Mouse (Mus musculus) retina, postnatal 1 day (tissue): ENCODE measurements around the gene Tmem53.

Experiments
- DNase-seq: peaks from one replicate; pipeline ENCODE4 v3.0.0-alpha.2; 2012

Gene Tmem53

DNA sequence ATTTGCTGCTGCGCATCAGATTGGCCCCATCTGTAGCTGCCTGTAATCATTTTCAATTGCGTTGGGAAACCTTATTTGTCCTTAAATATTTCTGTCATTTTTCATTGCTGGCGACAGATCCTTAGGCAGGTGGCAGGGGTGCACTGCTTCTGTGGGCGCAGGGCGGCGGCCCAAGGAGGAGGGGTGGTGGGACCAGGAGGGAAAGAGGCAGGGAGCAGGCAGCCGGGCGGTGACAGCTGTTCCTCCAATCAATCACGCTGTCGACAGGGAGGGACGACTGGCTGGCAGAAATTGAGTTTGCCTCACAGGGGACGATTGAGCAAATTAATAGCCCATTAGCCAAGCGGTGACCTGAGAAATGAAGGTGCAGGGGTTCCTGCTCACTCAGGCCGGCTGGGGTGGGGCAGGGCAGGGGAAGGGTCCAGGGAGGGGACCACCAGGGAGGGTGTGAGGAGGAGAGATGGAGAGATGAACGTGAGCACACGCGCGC, 66.0 kb downstream of the Tmem53 start:
- peak; percentile 46 for DNase-seq
